Mouse (Mus musculus) C2C12 (cell line): ENCODE results near the gene Thrap3. TPM values are rescaled to one million over a fixed set of nuclear protein-coding genes. Genes with fewer than 3 reads are reported as not detected.

ENCODE experiments used
- H3K27me3 ChIP-seq: one replicate; pipeline ENCODE4 v1.6.1; 2011; ENCODE audit not compliant: control insufficient read depth, insufficient read depth, insufficient read length
- H3K36me3 ChIP-seq: one replicate; pipeline ENCODE4 v1.6.1; 2011; ENCODE audit not compliant: control insufficient read depth, insufficient read depth
- H3K4me3 ChIP-seq: one replicate; pipeline ENCODE4 v1.5.1; 2011; ENCODE audit warnings: mild to moderate bottlenecking, control low read depth; ENCODE audit not compliant: poor library complexity, insufficient read depth, severe bottlenecking
- H3K79me2 ChIP-seq: one replicate; pipeline ENCODE4 v1.6.1; 2011; ENCODE audit not compliant: control insufficient read depth, insufficient read depth
- H3K79me3 ChIP-seq: one replicate; pipeline ENCODE4 v1.6.1; 2011; ENCODE audit warnings: low read depth, control low read depth
- H3ac ChIP-seq: one replicate; pipeline ENCODE3; 2011; ENCODE audit warnings: low read depth; ENCODE audit not compliant: control insufficient read depth, insufficient read length
- CEBPB ChIP-seq: IDR thresholded peaks from one replicate; pipeline ENCODE4 v1.6.1; 2011; ENCODE audit warnings: low read depth, mild to moderate bottlenecking, control low read depth, moderate library complexity
- CTCF ChIP-seq: IDR thresholded peaks from one replicate; pipeline ENCODE4 v1.5.1; 2011; ENCODE audit not compliant: control insufficient read depth, insufficient read depth, insufficient read length
- FOSL1 ChIP-seq: IDR thresholded peaks from one replicate; pipeline ENCODE4 v1.8.0; 2011; ENCODE audit warnings: mild to moderate bottlenecking, low read length; ENCODE audit not compliant: poor library complexity, insufficient read depth, severe bottlenecking
- MAX ChIP-seq: IDR thresholded peaks from one replicate; pipeline ENCODE4 v1.6.1; 2011; ENCODE audit warnings: mild to moderate bottlenecking, control low read depth
- MYOD1 ChIP-seq: IDR thresholded peaks from one replicate; pipeline ENCODE4 v1.6.1; 2011; ENCODE audit warnings: low read depth; ENCODE audit not compliant: control insufficient read depth, insufficient read length
- MYOG ChIP-seq: IDR thresholded peaks from one replicate; pipeline ENCODE4 v1.6.1; 2011; ENCODE audit not compliant: control insufficient read depth, insufficient read length; ENCODE audit errors: extremely low read depth
- USF1 ChIP-seq: IDR thresholded peaks from one replicate; pipeline ENCODE4 v1.6.1; 2011; ENCODE audit warnings: low read depth, mild to moderate bottlenecking, control low read depth, moderate library complexity
- polyA plus RNA-seq: library from polyadenylated mRNA; unstranded; fragments of >200 nt; fragmentation: generic; extraction: Trizol; gene quantifications from one replicate; pipeline ENCODE4 v1.2.1, GENCODE M21; 2012; ENCODE audit warnings: missing spikeins

The Thrap3 gene
- polyA plus RNA-seq, 1 experiment: 85.7 TPM

DNA sequence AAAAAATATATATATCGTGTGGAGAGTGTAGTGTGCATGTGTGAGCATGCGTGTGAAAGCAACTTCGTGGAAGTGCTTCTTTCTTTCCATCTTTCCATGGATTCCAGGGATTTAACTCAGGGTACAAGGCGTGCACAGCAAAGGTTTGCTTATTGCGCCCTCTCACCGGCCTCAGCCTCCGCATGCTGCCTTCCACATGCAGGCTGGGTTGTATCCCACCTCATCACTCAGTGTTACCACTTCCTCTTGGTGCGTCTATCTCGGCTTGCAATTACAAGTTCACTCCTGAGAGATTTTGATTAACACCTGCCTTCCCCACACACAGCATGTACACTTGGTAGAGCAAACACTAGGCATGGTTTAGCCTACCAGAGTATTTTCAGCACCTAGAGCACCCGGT lies 32.6 kb upstream of the Thrap3 start:
- Histone ChIP-seq H3ac (no peak overlapping the region), H3K27me3 (no peaks in the 10 kb centered on the region), H3K4me3 (no peak overlapping the region), H3K79me2 (peaks cover 31% of the 10 kb centered on the region), H3K36me3 (peaks cover 93% of the 10 kb centered on the region), H3K79me3 (peaks cover 17% of the 10 kb centered on the region)
- TF ChIP-seq CTCF (no peak), MYOD1 (no peak), MYOG (no peak), FOSL1 (no peak), CEBPB (no peak), USF1 (no peak), MAX (no peak)

GRCm38 (mm10) chr4:126234496-126235175 lies 32.1 kb upstream of the Thrap3 start:
- H3K4me3 ChIP-seq: no peak overlapping the region
- TF ChIP-seq FOSL1 (no peak), CEBPB (no peak), MYOD1 (no peak), USF1 (no peak), MAX (no peak), CTCF (no peak), MYOG (no peak)
- peaks cover 15% of the 10 kb centered on the region for H3K79me3 ChIP-seq
- H3K27me3 ChIP-seq: no peaks in the 10 kb centered on the region
- H3K79me2 ChIP-seq: peaks cover 25% of the 10 kb centered on the region
- H3ac ChIP-seq: peak overlapping the region; percentile 6
- H3K36me3 ChIP-seq: peaks cover 93% of the 10 kb centered on the region

DNA sequence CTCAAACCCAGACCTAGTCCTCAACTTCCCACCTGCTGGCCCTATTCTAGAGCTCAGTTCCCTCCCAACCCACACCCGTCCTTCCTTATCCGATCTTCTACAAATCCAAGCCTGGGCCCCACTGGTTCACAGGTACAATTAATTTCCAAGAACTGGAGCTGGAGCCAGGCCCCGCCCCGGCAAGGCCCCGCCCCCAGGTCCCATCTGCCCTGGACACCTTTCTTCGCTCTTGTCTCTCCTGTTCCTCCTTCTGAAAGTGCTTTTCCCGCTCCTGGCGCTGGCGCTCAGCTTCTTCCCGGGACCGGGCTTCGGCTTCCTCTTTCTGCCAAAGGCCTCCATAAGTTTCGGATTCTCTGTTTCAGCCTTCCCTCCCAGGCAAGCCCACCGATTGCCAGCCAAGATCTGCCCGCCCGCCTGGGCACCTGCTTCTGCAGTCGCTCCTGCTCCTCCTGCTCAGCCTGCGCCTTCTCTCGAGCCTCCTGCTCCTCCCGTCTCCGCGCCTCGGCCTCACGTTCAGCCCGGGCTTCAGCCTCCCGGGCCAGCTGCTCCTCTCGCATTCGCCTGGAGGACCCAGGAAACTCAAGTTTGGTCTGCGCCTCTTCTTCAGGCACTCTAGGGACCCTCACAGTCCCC lies 31.2 kb upstream of the Thrap3 start:
- H3ac ChIP-seq: no peak overlapping the region
- H3K36me3 ChIP-seq: peaks cover 84% of the 10 kb centered on the region
- H3K79me2 ChIP-seq: peaks cover 17% of the 10 kb centered on the region
- H3K79me3 ChIP-seq: peaks cover 11% of the 10 kb centered on the region
- TF ChIP-seq USF1 (no peak), MYOD1 (no peak)
- no peaks in the 10 kb centered on the region for H3K27me3 ChIP-seq
- no peak overlapping the region for H3K4me3 ChIP-seq

DNA sequence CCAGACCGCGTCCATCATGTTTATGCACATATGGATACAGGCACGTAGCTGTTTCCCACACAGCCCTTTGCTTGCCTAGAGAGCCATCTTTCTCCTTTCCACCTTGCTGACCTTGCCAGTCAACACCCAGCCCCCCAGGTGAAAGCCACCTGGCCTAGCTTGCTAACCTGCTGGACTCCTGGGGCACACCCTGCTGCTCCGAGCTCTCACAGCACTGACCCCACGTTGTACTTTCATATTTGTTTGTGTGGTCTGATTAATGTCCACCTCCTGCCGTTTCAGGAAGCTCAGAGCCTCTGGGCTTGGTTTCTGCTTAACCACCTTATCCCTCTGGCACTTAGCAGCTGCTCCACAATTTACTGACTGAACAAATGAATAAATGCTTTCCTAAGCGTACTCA lies 27.3 kb upstream of the Thrap3 start:
- TF ChIP-seq CTCF (no peak), MYOG (no peak), USF1 (no peak), MYOD1 (no peak), CEBPB (no peak), MAX (no peak), FOSL1 (no peak)
- no peaks in the 10 kb centered on the region for H3K79me2 ChIP-seq
- no peaks in the 10 kb centered on the region for H3K27me3 ChIP-seq
- H3ac ChIP-seq: no peak overlapping the region
- H3K79me3 ChIP-seq: no peaks in the 10 kb centered on the region
- H3K36me3 ChIP-seq: peaks cover 53% of the 10 kb centered on the region
- H3K4me3 ChIP-seq: no peak overlapping the region

GRCm38 (mm10) chr4:126228144-126228543 lies 25.6 kb upstream of the Thrap3 start:
- H3K4me3 ChIP-seq: no peak overlapping the region
- H3K79me2 ChIP-seq: no peaks in the 10 kb centered on the region
- H3K27me3 ChIP-seq: no peaks in the 10 kb centered on the region
- no peaks in the 10 kb centered on the region for H3K79me3 ChIP-seq
- H3ac ChIP-seq: peak overlapping the region; percentile 23
- TF ChIP-seq MYOD1 (no peak), MAX (no peak), FOSL1 (no peak), USF1 (no peak), MYOG (no peak)
- H3K36me3 ChIP-seq: peaks cover 35% of the 10 kb centered on the region

DNA sequence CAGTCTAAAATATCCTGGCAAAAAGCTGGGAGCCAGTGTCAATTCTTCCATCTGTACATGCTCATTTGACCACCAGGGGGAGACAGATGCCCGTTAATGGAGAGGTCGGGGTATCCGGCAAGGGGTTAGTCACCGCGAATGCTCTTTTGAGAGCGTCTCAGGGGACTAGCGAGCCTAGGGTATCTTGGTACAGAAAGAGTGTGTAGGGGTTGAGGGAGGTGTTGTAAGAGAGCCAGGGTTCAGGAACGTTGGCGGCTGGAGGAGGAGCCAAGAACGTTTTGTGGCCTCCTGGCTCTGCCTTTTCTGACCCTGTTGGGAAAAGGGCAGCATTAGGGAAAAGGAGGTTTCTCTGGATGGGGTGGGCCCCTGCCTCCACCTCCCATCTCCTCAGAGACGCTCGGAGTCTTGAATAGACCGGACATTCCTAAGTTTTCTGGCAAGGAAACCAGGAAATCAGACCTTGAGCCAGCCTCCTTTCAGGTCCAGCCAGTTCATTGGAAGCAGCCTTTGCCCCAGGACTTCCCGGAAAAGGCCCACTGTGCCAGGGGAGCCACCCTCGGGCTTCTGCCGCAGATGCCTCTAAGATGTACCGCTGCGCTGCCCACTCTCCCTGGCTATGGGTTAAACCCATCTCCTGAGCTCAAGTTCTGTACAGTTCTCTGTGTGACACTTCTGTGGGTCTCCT lies 24.7 kb upstream of the Thrap3 start:
- no peak overlapping the region for H3K4me3 ChIP-seq
- H3ac ChIP-seq: peak overlapping the region; percentile 33
- H3K79me3 ChIP-seq: no peaks in the 10 kb centered on the region
- peaks cover 26% of the 10 kb centered on the region for H3K36me3 ChIP-seq
- TF ChIP-seq MAX: peak; percentile 32
- TF ChIP-seq MYOD1: no peak
- TF ChIP-seq CEBPB: peak; percentile 45
- TF ChIP-seq CTCF: peak; percentile 59
- H3K27me3 ChIP-seq: no peaks in the 10 kb centered on the region
- no peaks in the 10 kb centered on the region for H3K79me2 ChIP-seq
